Mouse (Mus musculus) adrenal gland, adult 8-10 months (tissue): ENCODE results near the gene Uggt1. TPM values are rescaled to one million over a fixed set of nuclear protein-coding genes. Genes with fewer than 3 reads are reported as not detected.

Experiments
- DNase-seq: peaks from one replicate; pipeline ENCODE4 v3.0.0; 2022
- total RNA-seq, 4 experiments: library from RNA; stranded (reverse); gene quantifications; 2 replicates each; pipeline ENCODE4 v1.2.4; 2022

Gene Uggt1
- total RNA-seq, 4 experiments from 2014 or later, result 50.9 to 64.5 (median 54.8) TPM

DNA sequence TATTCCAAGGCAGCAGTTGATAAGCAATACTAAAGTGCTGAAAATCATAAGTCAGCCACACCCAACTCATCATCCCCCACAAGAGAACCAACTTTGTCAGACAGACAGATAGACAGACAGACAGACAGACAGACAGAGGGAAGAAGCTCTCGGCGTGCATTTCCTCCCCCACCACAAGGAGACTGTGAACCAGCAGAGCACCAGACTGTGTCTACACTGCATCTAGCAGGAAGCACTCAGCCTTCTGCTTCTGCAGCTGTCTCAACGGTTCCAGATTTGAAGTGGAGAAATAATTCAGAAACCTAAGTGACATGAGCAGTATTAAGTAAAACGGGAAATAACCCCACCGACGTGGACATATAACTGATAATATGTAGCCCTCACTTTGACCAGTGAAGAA lies 71.6 kb downstream of the Uggt1 start:
- DNase-seq, result no peak

DNA sequence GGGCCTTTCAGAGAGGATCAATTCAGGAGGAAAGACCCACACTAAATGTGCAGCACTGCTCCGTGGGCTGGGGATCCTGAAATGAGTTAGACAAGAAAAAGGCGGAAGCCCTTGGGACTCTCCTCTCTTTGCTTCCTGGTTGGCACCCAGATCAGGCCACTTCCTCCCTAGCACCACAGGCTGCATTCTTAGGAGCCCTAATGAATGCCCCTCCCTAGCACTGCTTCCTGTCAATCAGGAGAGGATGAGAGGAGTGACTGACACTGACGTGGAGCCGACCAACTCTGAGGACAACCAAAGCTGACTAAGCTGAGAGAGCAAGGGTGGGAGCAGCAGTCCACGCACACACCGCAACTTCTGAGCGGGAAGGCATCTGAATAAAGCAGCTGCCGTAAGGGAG lies 81.8 kb downstream of the Uggt1 start:
- no peak for DNase-seq

DNA sequence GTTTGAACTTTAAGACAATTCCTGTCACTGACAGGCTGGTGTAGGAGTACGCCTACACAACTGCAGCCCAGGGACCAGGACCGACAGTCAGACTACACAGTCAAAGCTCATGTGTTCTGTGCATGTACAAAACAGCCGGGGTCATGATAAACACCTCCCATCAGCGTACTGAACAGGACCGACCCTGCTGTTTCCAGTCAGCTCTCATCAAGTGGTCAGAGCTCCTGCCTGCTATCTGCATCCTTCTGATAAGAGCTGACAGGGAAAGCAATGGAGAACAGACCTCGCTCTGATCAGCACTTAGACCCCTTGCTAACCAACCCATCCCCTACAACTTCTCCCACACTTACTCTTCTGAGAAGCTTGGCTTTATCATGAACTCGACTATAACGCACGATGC lies 83.3 kb downstream of the Uggt1 start:
- DNase-seq, result no peak

DNA sequence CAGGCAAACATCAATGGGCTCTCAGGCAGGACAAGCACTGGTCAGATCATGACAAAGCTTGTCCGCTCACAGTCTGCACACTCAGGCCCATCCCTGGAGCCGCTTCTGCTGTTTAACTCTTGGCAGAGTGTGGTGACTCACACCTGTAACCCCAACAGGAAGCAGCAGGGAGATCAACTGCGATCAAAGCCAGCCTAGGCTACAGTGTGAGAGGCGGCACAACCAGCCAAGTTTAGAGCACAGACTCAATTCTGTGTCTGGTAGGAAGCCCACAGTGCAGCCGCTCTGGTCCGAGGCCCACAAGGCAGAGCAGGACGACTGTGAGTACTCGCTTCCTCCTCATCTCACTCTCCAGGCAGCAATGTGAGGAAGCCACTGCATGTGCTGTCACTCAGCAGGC lies 84.3 kb downstream of the Uggt1 start:
- no peak for DNase-seq

DNA sequence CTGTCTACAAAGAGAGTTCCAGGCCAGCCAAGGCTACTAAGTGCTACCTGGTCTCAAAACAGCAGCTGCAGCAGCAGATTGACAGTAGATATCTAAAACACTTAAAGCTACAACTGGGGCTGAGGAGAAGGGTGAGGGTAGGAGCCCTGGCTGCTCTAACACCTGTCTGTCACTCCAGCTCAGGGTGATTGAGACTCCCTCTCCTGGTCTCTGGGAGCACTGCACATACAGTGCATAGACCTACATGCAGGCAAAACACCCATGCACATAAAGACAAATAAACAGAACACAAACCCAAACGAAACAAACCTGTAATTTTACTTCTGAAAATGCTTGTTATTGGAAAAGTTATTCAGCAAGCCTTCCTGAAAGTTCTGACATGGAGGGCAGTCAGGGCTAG lies 95.1 kb downstream of the Uggt1 start:
- no peak for DNase-seq

DNA sequence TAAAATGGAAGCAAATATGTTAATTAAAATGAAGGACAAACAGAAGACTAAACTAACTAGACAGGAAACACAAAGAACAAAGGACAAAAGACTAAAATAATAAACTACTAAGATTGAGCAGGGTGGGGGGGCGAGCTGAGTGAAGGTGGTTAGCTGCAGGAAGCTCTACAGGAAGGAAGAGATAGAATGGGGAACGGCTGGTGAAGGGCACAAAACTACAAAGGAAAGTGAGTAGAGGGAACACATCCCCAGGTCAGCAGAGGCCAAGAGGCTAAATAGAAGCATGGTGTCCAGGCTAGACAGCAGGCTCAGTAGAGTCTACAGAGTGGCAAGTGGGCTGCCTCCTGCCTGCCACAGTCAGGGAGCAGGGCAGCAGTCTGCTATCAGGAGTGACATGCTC lies 95.7 kb downstream of the Uggt1 start:
- no peak for DNase-seq

DNA sequence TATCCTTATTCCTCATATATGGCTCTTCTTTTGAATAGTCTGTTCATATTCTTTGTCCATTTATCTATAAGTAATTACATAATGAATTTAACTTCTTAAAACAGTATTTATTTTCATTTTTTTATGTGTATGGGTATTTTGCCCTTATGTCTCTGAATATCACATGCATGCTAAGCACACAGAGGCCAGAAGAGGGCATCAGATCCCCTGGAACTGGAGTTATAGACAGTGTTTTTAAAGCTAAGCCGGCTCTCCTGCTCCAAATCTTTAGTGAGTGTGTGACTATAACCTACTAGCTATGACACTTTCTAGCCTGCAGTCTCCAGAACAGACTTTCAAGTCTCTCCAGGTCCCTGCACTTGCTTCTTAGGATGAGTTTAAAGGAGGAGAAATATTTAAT lies 99.5 kb downstream of the Uggt1 start:
- DNase-seq, result no peak

DNA sequence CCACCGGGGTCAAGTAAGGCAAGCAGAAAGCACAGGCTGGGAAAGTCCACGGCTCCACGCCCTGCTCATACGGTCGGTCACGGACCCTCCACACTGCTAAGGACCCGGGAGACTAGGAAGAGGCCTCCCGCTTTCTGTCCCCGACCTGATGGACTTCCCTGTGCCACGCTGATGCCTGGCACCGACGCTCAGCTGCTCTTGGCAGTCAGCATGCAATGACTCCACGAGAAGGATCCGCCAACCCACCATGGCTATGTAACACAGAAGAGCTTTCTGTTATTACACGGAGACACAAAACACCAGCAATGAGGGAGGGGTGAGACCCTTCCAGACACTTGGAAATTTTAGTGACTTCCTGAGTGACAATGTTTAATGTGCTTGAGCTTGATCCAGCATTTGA lies 104.2 kb downstream of the Uggt1 start:
- no peak for DNase-seq

DNA sequence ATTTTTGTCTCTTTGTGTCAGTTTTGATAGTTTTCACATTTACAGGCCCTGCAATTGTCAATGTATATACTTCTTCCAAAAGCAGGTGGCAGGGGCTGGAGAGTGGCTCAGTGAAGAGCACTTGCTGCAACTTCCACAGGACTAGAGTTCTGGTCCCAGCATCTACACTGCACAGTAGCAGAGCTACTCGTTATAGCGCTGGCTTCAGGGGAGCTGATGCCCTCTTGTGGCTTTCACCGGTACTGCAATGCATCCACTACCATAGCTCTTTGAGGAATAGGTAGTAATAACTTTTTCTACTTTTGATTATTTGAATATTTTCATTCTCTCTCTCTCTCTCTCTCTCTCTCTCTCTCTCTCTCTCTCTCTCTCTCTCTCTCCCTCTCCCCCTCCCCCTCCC lies 109.9 kb downstream of the Uggt1 start:
- DNase-seq, result peak; percentile 64

DNA sequence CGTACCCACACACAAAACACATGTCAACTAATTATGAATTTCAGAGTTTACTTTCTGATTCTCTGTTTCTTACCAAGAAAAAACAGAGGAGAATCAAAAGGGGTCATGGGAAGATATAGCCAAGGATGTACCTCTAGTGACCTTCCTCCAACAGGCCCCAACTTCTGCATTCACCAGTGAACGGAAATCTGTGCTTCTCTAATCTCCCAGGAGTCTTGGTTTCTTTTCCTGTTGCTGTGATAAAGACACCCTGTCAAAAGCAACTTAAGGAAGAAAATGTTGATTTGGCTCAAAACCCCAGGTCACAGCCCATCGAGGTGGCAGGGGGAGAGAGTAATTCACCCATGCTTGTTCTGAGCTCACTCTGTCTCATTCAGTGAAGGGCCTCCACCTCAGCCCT lies 110.9 kb downstream of the Uggt1 start:
- no peak for DNase-seq

DNA sequence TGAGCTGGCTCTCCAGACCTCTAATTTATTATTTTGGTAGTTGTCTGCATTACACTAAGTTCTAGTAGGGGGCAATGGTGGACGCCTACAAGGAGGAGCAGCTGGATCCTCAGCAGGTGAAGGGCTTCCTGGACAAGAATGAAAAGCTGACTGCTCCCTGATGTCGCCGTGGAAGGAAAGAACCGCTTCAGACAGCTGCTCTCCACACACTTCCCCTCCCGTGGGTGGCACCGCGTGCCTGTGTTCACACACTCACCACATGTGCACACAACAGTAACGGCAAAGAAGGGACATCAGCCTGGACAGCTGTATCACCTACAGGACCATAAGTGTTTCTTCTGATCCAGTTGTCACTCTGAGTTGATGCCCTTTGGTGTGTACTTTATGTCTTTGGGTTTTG lies 111.5 kb downstream of the Uggt1 start:
- DNase-seq, result no peak

DNA sequence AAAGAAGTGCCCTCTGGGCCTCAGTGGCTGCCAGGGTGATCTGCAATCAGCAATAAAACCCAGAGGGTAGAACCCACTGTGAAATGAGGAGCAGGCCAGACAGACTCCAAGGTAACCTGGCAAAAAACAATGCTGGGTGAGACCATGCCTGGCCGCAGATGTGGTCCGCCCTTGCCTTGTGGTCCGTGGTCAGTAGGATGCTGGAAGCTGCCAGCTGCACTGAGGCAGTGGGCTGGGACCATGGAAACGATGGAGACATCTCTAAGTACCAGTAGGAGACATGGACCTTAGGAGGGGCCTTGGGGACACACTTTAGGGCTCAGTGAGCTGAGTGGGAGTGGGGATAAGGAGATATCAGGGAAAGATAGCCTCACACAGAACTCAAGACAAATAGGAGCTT lies 112.3 kb downstream of the Uggt1 start:
- DNase-seq, result no peak

DNA sequence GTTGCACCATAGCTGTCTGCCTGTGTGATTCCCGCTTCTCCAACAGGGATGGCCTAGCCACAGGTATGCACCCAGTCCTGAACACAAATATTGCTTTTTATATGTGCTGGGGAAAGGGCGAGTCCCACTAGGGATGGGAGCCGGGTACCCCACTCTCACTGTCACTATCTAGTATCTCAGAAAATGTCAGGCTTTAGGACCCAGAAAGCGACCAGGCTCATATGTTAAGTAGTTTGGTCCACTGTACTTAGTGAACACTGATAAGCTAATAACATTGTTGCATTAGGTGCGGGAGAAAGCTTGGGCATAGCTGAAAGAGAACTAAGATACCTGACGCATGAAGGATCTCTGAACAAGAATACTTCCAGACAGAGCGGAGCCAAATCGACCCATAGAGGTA lies 112.8 kb downstream of the Uggt1 start:
- DNase-seq, result no peak

DNA sequence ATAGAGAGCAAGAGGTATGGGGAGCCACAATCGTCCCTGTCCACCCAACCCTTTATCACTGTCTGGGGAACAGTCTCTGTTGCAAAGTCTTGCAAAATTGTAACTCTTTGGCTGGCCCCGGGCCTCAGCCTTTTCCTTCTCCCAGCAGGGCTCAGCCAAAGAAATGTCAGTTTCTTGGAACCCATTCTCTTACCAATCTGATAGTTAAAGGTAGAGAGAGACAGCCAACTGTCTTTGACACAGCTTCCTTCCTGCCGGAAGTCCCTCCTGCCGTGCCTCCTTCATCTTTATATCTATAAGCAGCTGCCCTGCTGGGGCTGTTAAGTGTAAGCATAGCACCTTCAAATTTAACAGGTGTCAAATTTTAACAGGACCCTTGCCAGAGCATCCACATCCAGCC lies 113.4 kb downstream of the Uggt1 start:
- DNase-seq, result no peak

DNA sequence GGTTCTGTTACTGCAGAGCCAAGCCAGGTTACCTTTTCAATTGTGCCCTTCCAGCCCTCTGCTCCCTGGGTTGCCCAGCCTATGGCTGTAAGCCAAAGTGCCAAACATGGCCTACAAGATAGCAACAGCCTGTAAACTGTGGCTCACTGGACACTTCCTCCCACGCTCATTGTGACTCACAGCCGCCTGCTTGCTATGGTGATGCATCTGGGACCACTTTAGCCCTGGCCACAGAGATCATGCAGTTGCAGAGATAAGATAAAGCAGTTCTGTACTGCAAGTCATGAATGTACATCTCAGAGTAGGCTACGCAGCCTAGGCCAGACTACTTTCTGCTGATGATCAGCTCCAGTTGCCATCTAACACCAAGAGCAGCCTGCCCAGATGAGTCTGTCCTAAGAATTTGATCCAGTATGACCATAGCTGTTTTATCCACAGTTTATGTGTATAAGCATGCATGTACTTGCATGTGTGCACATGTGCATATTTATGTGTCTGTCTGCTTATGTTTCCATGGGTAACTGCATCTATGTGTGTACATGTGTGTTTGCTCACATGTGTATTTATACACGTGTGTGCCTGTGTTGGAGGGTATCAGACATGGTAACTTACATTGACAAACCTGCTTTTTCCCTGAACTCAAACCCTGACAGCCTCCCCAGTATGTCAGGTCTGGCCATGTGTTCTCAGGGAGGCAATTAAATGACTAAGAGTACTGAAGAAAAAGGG lies 114.0 kb downstream of the Uggt1 start:
- no peak for DNase-seq

DNA sequence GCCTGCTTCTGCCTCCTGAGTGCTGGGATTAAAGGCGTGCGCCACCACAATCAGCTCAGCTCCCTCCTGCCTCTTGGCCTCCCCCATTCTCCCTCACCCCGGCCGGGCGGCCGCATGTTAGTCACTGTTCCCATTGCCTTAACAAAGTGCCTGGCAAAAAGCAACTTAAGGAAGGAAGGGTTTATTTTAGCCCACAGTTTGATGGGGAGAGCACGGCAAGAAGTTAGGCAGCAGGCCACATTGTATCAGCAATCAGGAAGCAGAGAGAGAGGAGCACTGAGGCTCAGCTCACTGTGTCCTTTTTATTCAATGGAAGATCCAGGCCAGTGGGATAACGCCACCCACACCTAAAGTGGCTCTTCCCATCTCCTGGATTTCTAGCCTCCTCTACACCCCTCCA lies 114.6 kb downstream of the Uggt1 start:
- no peak for DNase-seq

DNA sequence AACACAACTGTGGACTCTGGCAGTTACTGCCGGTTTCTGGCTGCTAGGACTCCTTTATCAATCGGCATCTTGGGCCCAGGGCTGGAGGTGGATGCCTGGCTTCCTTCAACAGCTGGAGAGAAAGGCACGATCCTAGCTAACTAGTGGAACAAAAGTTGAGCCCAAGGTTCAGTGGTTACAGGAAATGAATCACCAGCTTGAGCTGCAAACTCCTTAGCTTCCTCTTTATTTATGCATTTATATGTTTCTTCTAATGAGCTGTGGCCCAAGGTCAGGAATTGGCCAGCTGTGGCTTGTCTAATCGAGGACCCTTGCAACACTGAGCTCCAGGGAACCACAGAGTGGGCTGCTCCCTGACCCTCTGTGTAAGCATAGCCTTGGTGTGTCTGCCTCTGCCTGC lies 115.4 kb downstream of the Uggt1 start:
- DNase-seq, result no peak

DNA sequence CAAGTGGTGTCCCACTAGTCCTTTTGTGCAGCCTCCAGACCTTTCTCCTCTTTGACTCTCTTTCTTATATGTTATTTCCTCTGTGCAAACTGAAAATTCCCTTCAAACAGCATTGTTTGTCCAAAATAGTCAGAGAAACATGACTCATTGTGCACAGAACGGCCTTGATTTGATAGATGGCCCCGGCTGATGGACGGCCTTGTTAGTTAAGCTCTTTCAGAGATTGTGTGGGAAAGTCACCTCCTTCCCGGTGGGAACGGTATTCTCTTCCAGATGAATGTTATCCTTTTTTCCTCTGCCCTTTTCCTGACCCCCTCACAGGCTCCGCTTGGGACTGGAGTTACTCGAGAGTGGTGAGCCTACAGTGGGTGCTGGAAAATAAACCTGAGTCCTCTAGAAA lies 119.4 kb downstream of the Uggt1 start:
- DNase-seq, result peak; percentile 77

DNA sequence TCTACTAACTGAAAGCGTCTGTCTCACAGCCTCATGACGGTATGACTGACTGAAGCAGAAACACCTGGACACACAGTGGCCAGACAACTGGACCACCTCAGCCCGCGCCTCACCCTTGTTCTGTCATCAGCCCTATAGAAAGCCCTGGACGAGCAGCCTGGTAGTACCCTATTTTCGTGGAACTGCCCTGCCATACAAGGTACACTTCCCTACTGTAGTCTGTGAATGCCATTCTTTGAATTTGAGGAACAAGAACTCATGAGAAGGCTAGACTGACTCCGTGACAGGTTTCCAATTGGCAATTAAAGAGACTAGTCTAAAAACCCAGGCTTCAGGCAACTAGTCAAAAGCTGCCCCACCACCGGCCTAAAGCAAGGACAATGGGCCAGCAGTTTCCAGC lies 123.3 kb downstream of the Uggt1 start:
- no peak for DNase-seq

DNA sequence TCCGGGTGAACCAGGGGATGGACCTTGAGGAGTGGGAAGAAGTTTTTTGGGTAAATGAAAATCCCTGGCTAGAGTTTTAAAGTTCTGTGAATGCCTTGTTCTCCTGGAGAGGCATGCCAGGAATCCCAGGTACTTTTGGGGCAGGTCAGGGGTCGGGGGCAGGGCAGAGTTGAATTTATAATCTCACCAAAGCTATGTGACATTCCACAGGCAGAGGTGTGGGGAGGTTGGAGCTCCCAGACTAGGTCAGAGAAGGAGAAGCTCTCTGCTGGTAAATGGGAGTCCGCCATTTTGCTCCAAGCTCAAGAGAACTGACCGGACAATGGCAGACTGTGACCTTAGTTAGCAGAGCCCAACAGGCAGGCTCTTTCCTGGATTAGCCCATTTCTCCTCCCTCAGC lies 125.1 kb downstream of the Uggt1 start:
- DNase-seq, result no peak

DNA sequence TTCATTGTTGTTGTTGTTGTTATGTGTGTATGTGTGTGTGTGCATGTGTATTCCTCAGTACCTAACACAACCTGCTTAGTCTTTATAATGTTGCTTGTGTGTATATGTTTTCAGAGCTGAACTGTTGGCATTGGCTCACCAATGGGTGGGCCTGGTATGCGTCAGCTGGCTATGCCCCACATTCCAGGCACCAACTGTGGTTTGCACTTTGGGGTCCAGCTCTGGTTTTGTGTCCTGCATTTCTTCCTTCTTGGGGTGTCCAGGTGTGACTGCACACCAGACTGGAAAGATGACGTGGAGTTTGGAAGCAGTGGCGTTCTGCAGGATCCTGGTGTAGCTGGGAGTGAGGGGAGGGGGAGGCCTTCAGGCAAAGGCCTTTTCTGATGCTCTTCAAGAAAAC lies 125.6 kb downstream of the Uggt1 start:
- no peak for DNase-seq

DNA sequence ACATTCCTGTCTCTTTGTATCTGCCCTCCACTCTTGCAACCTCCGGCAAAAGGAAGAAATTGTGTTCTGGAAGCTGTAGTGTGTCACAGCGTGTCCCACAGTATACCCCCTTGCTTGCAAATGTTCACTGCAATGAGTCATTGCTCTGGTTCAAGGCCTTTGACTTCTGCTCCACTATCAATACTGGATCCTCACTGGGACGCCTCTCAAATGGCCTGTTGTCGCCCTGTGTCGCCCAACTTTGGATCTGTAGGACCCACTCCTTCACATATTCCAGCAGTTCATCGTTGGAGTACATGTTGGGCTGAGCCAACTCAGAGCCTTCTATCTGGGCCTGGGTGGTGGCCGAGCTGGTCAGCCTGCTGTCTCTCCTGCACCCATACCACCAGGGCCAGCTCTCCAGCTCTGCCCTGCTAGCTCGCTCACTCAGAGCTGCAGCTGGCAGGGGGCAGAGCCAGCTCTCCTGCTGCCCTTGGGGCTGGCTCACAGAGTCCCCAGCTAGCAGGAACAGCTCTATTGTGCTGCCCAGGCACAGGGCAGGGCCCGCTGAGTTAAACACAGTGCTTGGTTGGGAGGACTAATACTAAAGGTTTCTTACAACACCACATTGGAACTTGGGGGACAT lies 126.3 kb downstream of the Uggt1 start:
- DNase-seq, result no peak

DNA sequence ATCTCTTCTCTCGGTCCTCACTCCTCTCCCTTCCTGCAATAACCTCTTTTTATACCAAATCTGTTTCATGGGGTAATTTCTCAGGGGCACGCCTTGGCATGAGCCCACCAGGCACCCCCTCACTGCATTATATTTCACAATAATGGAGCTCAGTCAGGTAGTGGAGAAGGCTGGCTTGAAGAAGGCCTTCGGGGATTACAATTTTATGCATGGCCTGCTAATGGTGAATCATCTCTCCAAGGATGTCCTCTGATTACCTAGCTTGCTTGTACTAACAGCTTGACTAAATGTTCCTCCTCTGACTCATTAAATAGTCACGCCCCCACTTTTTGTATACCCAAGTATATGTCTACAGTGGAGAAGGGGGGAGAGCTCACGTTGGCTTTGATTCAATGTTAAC lies 128.0 kb downstream of the Uggt1 start:
- DNase-seq, result no peak

DNA sequence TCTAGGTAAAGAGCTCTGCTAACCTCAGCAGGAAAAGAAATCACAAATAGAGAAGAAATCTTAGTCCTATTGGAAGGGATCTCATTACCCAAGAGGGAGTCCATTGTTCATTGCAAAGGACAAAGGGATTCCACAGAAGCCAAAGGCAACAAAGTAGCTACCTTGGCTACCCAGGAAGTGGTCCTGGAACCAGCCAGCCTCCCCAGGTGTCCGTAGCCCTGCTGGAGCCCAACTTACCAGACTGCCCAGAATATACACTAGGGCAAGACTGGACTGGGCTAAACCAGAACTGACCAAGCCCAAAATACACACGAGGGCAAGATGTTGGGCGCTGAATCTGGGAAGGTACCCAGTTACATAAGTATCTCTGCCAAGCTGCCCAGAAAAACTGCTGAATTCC lies 129.7 kb downstream of the Uggt1 start:
- DNase-seq, result no peak

DNA sequence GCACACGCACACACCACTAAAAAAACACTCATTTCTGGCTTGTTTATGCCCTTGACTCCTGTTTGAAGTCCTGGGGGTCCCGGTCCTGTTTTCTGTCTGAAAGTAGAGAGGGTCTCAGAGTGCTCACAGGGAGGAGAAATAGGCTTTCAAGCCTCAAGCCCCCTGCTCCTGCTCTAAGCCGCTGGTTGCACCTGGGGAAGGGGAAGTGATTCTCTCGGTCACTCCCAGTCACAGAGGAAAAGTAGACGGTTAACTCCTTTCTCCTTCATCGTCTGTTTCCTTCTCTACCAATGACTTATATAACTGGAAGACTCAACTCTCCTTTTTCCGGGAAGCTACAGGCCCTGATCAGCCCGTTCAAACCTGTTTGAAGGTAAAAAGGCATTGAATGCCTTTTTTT lies 130.8 kb downstream of the Uggt1 start:
- DNase-seq, result no peak
